Mouse (Mus musculus): ENCODE measurements around the gene Gm47189.

Gm47189 gene

DNA sequence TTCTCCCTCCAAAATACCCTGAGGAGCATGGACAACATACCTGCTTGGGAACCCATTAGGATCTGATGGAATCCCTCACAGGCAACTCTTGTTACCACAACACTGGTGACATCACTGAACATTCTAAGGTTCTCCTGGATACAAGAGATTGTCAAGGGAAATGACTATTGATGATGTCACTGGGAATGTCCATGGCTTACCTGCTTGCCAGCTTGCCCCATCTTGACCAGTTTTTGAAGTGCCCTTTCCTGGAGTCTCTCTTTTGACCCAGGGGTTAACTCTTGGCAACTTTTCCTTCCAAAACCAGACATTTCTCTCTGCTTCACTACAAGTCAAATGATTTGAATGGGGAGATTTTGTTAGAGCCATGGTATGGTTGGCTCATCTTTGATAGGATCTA, at the start of gene Gm47189:
Gene Gm47189, minus strand, starts transcription at position 101 of the 400 bp plus-strand sequence.
- in situ Hi-C loops (cut with MboI, MseI), result loop anchor here (25.0 kb wide), 2 partner anchors 135 to 190 kb away; partner anchors contain the start of genes Gm3676 (in 1 of the 2) and Gm6401 (in 1 of the 2)

DNA sequence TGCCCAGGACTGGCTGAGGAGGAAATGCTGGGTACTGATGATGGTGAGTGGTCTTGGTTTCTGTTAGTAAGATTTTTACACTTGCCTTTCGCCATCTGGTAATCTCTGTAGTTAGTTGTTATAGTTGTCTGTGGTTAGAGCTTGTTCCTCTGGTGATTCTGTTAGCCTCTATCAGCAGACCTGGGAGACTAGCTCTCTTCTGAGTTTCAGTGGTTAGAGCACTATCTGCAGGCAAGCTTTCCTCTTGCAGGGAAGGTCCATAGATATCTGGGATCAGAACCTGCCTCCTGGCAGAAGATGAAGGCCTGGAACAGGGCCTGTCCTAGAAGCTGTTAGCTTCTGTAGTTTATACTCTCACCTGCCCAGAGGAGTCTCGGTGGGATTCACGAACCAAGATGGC, 16.3 kb downstream of the Gm47189 start:
- in situ Hi-C loops (cut with MboI, MseI), result loop anchor here (5.0 to 25.0 kb wide), 3 partner anchors 119 to 1576 kb away; partner anchors contain the start of genes Gm3676 (in 1 of the 2) and Gm6401 (in 1 of the 2)

DNA sequence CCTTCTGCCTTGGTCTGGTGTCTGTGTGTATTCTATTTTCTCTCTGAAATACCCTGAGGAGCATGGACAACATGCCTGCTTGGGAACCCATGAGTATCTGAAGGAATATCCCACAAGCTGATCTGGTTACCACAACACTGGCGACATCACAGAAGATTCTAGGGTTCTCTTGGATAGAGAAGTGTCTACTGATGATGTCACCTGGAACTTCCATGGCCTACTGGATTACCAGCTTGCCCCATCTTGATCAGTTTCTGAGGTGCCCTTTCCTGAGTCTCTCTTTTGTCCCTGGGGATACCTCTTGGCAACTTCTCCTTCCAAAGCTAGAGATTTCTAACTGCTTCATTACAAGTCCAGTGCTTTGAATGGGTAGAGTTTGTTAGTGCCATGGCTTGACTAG, 21.7 kb downstream of the Gm47189 start, which contains the start of gene Gm7929:
Gene Gm7929, minus strand, starts transcription at position 101 of the 400 bp plus-strand sequence.
- in situ Hi-C loops (cut with MboI, MseI), result loop anchor here (5.0 to 25.0 kb wide), 3 partner anchors 113 to 1242 kb away; partner anchors contain the start of genes Gm8082 (in 2 of the 2), Gm3676 (in 1 of the 2) and Gm6401 (in 1 of the 2)

DNA sequence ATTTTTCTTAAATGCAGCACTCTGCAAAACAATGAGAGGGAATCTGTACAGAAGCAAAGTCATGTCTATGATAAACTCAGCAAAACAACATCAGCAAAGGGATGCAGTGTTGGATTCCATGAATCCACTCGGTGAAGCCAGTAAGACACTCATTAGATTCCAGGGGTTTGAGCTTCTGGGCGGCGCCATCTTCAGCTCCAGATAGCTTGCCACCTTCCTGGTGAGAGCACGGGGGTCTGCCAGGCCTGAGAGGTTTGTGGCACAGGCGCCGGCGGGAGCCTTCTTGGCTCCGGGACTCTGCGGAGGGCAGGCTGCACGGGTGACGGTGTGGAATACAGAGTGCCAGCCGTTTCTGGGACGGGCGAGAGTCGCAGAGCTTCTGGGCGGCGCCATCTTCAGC, 48.8 kb downstream of the Gm47189 start:
- in situ Hi-C loops (cut with MboI, MseI), result loop anchor here (5.0 to 25.0 kb wide), 4 partner anchors 286 to 2001 kb away; no protein-coding TSS in a partner anchor

DNA sequence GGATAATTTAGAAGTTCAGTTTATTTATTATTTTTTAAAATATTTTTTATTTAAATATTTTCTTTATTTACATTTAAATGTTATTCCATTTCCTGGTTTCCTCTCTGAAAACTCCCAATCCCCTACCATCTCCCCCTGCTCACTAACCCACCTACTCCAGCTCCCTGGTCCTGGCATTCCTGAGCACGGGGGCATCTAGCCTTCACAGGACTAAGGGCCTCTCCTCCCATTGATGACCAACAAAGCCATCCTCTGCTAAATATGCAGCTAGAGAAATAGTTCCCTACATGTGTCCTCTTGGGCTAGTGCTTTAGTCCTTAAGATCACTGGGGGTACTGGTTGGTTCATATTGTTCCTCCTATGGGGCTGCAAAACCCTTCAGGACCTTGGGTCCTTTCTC, 55.1 kb downstream of the Gm47189 start:
- in situ Hi-C loops (cut with MboI, MseI), result loop anchor here (5.0 to 25.0 kb wide), 3 partner anchors 280 to 418 kb away; no protein-coding TSS in a partner anchor
